Mouse (Mus musculus) heart, embryonic 11.5 days (tissue): ENCODE measurements around the gene Slc8a2. TPM values are rescaled to one million over a fixed set of nuclear protein-coding genes. Genes with fewer than 3 reads are reported as not detected.

Source experiments
- ATAC-seq: fragments of 200-750 bp; cut with Nextera tagmentation; replicated peaks from 2 replicates; pipeline ENCODE4 v1.8.0; 2017; ENCODE audit warnings: moderate library complexity; ENCODE audit not compliant: insufficient number of reproducible peaks, low FRiP score, low TSS enrichment
- H3K27ac ChIP-seq: fragments of 300-500 bp; sonication (generic); 2 replicates; pipeline ENCODE4 v1.5.1; 2014; ENCODE audit warnings: mild to moderate bottlenecking, low read depth, low read length
- H3K27me3 ChIP-seq: fragments of 300-500 bp; sonication (generic); 2 replicates; pipeline ENCODE4 v1.6.1; 2014; ENCODE audit warnings: mild to moderate bottlenecking, low read length, mixed read lengths; ENCODE audit not compliant: control insufficient read depth, insufficient read depth
- H3K36me3 ChIP-seq: fragments of 300-500 bp; sonication (generic); 2 replicates; pipeline ENCODE4 v1.6.1; 2014; ENCODE audit warnings: mild to moderate bottlenecking, low read length, moderate library complexity, mixed read lengths; ENCODE audit not compliant: control insufficient read depth, insufficient read depth
- H3K4me1 ChIP-seq: fragments of 300-500 bp; sonication (generic); 2 replicates; pipeline ENCODE4 v1.6.1; 2014; ENCODE audit warnings: low read length; ENCODE audit not compliant: control insufficient read depth, insufficient read depth
- H3K4me2 ChIP-seq: fragments of 300-500 bp; sonication (generic); 2 replicates; pipeline ENCODE4 v1.6.1; 2014; ENCODE audit warnings: mild to moderate bottlenecking, moderate library complexity
- H3K4me3 ChIP-seq: fragments of 300-500 bp; sonication (generic); 2 replicates; pipeline ENCODE4 v1.5.1; 2014; ENCODE audit warnings: low read depth, low read length
- H3K9ac ChIP-seq: fragments of 300-500 bp; sonication (generic); 2 replicates; pipeline ENCODE4 v1.6.1; 2014; ENCODE audit warnings: mild to moderate bottlenecking, low read depth, low read length, moderate library complexity
- H3K9me3 ChIP-seq: fragments of 300-500 bp; sonication (generic); replicated peaks from 2 replicates; pipeline ENCODE4 v1.6.1; 2016; ENCODE audit warnings: low read length; ENCODE audit not compliant: control insufficient read depth
- WGBS: fragments of 180-500 bp; shearing (Covaris S2); extraction: QIAGEN DNeasy Blood & Tissue Kit; methylation state at CpG from one replicate; pipeline ENCODE4 v1.1.7; 2014; ENCODE audit not compliant: insufficient replicate concordance; 5-methylcytosine and 5-hydroxymethylcytosine counted together
- polyA plus RNA-seq: library from polyadenylated mRNA; unstranded; fragments of >200 nt; fragmentation: Nextera tagmentation; extraction: Ambion mirVana; gene quantifications from 2 replicates; pipeline ENCODE4 v1.2.1, GENCODE M21; 2014

Gene Slc8a2
- polyA plus RNA-seq, 1 experiment from 2014 or later: 0.17 TPM

GRCm38 (mm10) chr7:16207076-16207475, 77.5 kb downstream of the Slc8a2 start:
- Histone ChIP-seq H3K9me3 (no peaks in the 10 kb centered on the region), H3K36me3 (peaks cover 20% of the 10 kb centered on the region; the same call in 1 of the 2 replicates), H3K27me3 (no peaks in the 10 kb centered on the region), H3K4me2 (no peak overlapping the region), H3K4me1 (no peaks in the 10 kb centered on the region), H3K9ac (no peak overlapping the region), H3K4me3 (no peak overlapping the region), H3K27ac (no peak overlapping the region)
- WGBS: 83% methylated on average over 7 of the region's 7 CpGs
- ATAC-seq: no peak

GRCm38 (mm10) chr7:16207496-16207895, 77.9 kb downstream of the Slc8a2 start:
- peaks cover 20% of the 10 kb centered on the region; the same call in 1 of the 2 replicates for H3K36me3 ChIP-seq
- no peak overlapping the region for H3K4me3 ChIP-seq
- no peaks in the 10 kb centered on the region for H3K4me1 ChIP-seq
- H3K27me3 ChIP-seq: no peaks in the 10 kb centered on the region
- no peaks in the 10 kb centered on the region for H3K9me3 ChIP-seq
- H3K9ac ChIP-seq: no peak overlapping the region
- ATAC-seq: no peak
- no peak overlapping the region for H3K27ac ChIP-seq
- no peak overlapping the region for H3K4me2 ChIP-seq
- WGBS: 82% methylated on average over 10 of the region's 10 CpGs

GRCm38 (mm10) chr7:16208781-16209665, 79.4 kb downstream of the Slc8a2 start:
- ATAC-seq: no peak
- H3K4me1 ChIP-seq: no peaks in the 10 kb centered on the region

More at GRCm38 (mm10) chr7:16208781-16209665, 79.4 kb downstream of the Slc8a2 start:
- Histone ChIP-seq H3K4me2 (no peak overlapping the region), H3K27ac (no peak overlapping the region), H3K27me3 (no peaks in the 10 kb centered on the region), H3K36me3 (peaks cover 22% of the 10 kb centered on the region; the same call in 1 of the 2 replicates), H3K9me3 (no peaks in the 10 kb centered on the region), H3K9ac (no peak overlapping the region), H3K4me3 (no peak overlapping the region)
- 85% methylated on average over 21 of the region's 21 CpGs for WGBS

Other genes with a start within 250 kb of the Slc8a2 start
- gene Crx, start 249.9 kb upstream of the Slc8a2 start, polyA plus RNA-seq: not detected in 2 replicates
- not detected in 2 replicates for gene Crxos, start 247.2 kb upstream of the Slc8a2 start, polyA plus RNA-seq
- gene Selenow, start 207.4 kb upstream of the Slc8a2 start, polyA plus RNA-seq: 726 and 772 TPM in 2 replicates
- gene Nop53, start 183.8 kb upstream of the Slc8a2 start, polyA plus RNA-seq: 130 and 137 TPM in 2 replicates
- gene Ehd2, start 162.3 kb upstream of the Slc8a2 start, polyA plus RNA-seq: 16.3 and 23.4 TPM in 2 replicates
- gene Bicra, start 81.9 kb upstream of the Slc8a2 start, polyA plus RNA-seq: 4.9 and 5.7 TPM in 2 replicates
- not detected in 2 replicates for gene Zfp541, start 68.0 kb upstream of the Slc8a2 start, polyA plus RNA-seq
- 158 and 168 TPM in 2 replicates for gene Napa, start 31.4 kb upstream of the Slc8a2 start, polyA plus RNA-seq
- 26.4 and 29.5 TPM in 2 replicates for gene Kptn, start 9.9 kb upstream of the Slc8a2 start, polyA plus RNA-seq
- 19.7 and 22.8 TPM in 2 replicates for gene Meis3, start 45.3 kb downstream of the Slc8a2 start, polyA plus RNA-seq
- gene Dhx34, start 92.2 kb downstream of the Slc8a2 start, polyA plus RNA-seq: 7.4 and 7.8 TPM in 2 replicates
- 0.21 and 0.34 TPM in 2 replicates for gene C5ar2, start 114.3 kb downstream of the Slc8a2 start, polyA plus RNA-seq
- 0.74 and 1.5 TPM in 2 replicates for gene C5ar1, start 129.7 kb downstream of the Slc8a2 start, polyA plus RNA-seq
- gene Inafm1, start 143.8 kb downstream of the Slc8a2 start, polyA plus RNA-seq: 6.6 and 6.7 TPM in 2 replicates
- gene Ccdc9, start 157.0 kb downstream of the Slc8a2 start, polyA plus RNA-seq: 11.3 and 16.4 TPM in 2 replicates
- gene Bbc3, start 178.6 kb downstream of the Slc8a2 start, polyA plus RNA-seq: 3.7 and 6.0 TPM in 2 replicates